Mouse (Mus musculus) c-Kit-positive CD71-positive TER-119-positive erythroid progenitor cells, embryonic 14.5 days (primary cell): Measurements from ENCODE around the gene 1110008L16Rik.
A peak's percentile ranks its signal among the peaks of the same experiment; 100 is the strongest.
"Not testable (repeated sequence)": the region's sequence is repeated elsewhere in the genome, so short reads cannot be mapped to it uniquely, and the experiment has no call there.

ENCODE experiments used
- DNase-seq: peaks from one replicate; pipeline ENCODE4 v3.0.0-alpha.2; 2013; ENCODE audit warnings: low spot score

Gene 1110008L16Rik

DNA sequence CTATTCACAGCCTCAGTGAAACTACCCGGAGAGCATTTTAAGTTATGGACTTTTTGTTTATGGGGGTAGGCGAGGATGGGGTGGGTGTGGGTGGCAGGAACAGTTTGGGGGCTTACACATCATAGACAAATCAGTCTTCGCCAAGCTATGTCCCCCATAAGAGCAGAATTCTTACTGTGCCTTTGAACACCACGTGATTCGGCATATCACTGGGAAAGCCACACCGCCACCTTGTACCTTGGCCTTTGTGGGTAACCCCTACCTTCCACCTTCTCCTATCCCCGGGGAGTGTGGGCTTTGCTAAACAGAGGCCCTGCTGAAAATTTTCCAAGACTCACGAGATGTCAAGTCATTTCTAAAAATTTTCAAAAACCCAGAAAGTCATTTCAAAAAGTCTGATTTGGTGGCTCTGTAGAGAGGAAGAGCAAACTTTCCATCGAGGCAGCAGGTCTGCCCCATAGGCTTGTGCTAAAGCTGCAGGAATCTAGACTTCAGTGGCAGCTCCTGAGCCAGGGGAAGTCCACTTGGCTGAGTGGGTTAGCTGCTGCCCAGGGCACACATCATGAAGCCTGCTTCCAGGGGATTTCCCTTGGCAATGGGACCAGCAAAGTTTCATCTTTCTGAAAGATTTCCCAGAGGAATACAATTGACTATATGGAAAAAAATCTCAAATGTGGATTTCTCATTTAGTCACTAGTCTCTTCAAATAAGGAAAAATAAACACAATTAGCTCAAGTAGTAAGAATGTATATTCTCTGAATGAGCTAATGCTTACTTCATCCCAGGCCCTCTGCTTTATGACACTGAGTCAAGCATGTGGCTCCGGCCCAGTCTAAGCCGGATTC lies 93.6 kb downstream of the 1110008L16Rik start:
- DNase-seq, result no peak

- DNase-seq, result not testable (repeated sequence)
Observed at GRCm38 (mm10) chr12:55395601-55396000, 96.2 kb downstream of the 1110008L16Rik start.

DNA sequence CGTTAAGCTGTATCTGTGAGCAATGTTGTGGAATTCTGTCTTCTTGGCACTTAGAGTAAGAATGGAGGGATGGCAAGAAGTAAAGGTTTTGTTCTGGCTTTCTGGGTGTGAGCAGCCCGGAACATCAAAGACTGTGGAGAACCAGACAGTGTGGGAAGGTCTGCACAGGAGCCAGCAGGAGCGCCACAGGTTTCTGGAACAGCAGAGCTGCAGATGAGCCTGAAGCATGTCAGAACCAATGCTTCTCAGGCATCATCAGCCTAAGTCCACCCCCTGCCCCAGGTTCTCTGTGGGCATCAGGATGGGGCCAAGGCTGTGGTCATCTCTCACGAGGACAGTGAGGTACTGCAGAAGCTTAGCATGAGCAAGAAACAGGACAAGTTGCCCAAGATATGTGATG lies 97.2 kb downstream of the 1110008L16Rik start:
- no peak for DNase-seq

DNA sequence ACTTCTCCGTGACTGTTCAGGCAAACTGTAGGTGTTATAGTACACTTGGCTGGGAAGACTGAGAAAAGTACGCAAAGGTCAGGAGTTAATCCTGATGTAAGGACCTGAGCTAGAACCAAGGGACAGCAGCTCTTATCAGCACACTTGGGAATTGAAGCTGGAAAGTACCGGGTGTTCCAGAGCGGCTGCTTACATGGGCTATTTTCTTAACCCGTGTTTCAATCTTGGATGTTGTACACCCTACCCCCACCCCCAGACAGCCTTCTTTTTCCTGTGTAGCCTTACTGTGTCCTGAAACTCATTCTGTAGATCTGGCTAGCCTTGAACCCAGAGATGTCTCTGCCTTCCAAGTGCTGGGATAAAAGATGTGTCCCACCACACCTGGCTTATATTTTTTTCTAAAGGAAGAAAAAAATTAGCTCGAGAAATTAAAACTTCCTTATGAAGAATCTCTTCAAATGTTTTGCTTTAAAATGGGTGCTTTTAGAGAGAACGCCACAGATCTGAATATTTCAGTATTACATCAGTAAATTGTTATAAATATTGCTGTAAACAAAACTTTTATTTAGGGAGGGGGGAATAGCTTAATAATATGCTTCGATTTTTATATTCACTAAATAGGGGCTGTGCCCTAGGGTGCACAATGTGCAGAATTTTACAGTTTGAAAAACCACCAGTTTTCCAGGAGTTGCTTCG lies 98.3 kb downstream of the 1110008L16Rik start:
- no peak for DNase-seq

- peak; percentile 89 for DNase-seq
Observed at GRCm38 (mm10) chr12:55398240-55399127, 99.1 kb downstream of the 1110008L16Rik start.

DNA sequence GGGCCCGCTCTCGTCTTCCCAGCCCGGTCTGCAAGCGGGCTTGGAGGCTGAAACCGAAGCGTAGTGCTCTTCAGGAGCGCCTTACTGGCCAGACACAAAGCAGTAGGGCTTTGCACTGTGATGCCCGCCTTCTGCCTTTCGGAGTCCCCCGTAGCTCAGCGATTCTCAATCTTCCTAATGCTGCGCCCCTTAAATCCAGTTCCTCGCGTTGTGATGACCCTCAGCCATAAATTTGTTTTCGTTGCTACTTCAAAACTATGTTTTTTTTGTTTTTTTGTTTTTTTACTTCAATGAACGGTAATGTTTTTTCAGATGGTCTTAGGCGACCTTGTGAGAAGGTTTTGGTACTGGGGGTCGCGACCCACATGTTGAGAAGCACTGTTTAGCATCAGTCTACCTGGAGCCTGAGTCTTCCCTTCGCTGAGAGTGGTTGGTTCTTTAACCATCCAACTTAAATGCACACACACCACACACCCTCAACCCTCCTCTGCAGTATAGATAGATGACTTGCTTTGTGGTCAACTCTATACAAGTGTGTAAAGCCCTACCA lies 99.8 kb downstream of the 1110008L16Rik start:
- no peak for DNase-seq

GRCm38 (mm10) chr12:55407888-55408287 lies 108.5 kb downstream of the 1110008L16Rik start:
- no peak for DNase-seq

- DNase-seq, result no peak
Observed at GRCm38 (mm10) chr12:55415255-55415654, 115.9 kb downstream of the 1110008L16Rik start.

DNA sequence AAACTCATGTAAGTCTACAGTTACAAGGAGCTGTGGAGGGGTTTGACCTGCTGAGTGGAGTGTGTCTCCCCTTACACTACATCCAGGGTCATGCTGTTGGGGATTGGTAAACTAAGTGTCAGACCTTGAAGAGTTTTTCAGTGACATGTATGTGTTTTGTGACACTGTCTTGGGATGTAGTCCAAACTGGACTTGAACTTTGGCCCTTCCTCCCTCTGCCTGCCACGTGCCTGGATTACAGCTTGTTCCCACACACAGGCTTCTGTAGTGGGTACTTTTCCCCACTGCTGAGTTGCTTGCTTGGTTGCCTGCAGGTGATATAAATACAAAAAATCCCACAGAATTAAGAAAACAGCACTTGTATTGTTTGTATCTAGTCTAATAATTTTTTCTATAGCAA lies 116.4 kb downstream of the 1110008L16Rik start:
- DNase-seq, result no peak

DNA sequence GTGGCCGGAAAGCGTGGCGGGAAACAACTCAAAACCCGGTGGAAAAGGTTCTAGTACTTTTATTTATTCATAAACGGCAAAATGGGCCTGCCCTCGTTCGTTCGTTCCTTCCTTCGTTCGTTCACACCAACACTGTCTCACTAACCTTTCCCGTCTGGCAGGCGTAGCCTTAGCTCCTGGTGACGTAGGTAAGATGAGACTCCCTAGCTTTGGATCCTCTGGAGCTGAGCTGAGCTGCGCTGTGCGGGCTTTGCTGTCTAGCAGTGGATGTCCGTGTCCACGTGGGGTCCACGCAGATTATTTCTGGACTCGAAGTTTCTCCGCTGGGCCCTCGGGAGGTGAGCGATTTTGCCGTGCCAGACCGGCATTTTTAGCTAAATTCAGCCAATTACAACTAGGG lies 120.8 kb downstream of the 1110008L16Rik start:
- no peak for DNase-seq

DNA sequence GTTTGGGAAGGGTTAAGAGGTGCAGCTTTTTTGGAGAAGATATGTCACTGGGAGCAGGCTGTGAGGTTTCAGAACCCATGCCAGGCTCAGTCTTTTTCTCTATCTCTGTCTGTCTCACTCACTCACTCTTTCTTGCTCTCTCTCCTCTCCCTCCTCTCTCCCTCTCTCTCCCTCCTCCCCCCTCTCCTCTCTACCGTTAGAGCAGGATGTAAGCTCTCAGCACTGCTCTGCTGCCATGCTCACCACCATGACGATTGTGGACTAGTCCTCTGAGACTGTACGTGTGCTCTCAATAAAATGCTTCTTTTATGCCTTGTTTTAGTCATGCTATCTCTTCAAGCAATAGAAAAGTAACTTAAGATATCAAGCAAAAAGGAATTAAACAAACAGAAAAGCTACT lies 122.7 kb downstream of the 1110008L16Rik start:
- no peak for DNase-seq

- DNase-seq, result no peak
Observed at GRCm38 (mm10) chr12:55426300-55426699, 126.9 kb downstream of the 1110008L16Rik start.

DNA sequence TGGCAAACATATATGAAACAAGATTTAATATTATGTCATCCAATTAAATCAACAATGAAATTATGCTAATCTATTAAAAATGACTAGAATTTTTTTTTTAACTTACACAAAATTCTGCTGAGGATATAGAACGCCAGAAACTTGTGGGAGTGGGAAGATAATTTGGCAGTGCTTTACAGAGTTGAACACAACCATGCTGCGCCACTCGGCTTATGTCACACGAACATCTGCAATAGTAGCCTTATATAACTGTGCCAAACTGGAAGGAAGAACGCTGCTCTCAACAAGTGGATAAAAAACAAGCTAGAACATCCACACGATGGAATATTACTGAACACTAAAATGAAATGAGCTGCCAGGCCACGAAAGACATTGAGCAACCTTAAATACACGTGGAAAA lies 129.8 kb downstream of the 1110008L16Rik start:
- no peak for DNase-seq

DNA sequence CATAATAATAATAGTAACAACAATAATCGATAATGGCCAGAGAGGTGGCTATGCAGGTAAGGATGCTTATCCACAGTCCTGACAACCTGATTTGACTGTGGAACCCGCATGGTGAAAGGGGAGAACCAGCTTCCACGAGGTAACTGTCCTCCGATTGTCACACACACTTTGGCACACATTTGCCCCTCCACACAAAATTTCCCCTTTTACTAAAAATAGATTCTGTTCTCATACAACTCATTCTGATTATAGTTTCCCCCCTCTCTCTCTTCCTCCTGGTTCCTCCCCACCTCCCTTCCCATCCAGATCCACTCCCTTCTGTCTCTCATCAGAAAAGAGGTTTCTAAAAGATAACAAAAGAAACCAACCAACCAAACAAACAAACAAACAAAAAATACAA lies 130.6 kb downstream of the 1110008L16Rik start:
- no peak for DNase-seq
